Mouse (Mus musculus): Measurements from ENCODE around the gene Galnt17. TPM values are rescaled to one million over a fixed set of nuclear protein-coding genes. Genes with fewer than 3 reads are reported as not detected.

Gene Galnt17
- 4.7 and 5.4 TPM in 2 replicates for total RNA-seq (2021)
- long read RNA-seq, experiment 1, partial matches to known transcripts, result 0 of 1 reads
- long read RNA-seq, experiment 1, other reads (novel, unspliced or antisense), result 1 of 1 reads
- long read RNA-seq, experiment 2, result 0 reads

- no peak for DNase-seq
Measured at GRCm38 (mm10) chr5:131308397-131308796, at the start of gene Galnt17. Gene Galnt17, minus strand, starts transcription at chr5:131308497.

GRCm38 (mm10) chr5:131334536-131334935 is 26.2 kb upstream of the Galnt17 start:
- no peak for DNase-seq

GRCm38 (mm10) chr5:131321286-131321685 is 13.0 kb upstream of the Galnt17 start:
- DNase-seq, result no peak

- no peak for DNase-seq
Measured at GRCm38 (mm10) chr5:131319605-131320004, 11.3 kb upstream of the Galnt17 start.

- no peak for DNase-seq
Measured at GRCm38 (mm10) chr5:131319141-131319540, 10.8 kb upstream of the Galnt17 start.

- no peak for DNase-seq
Measured at GRCm38 (mm10) chr5:131315016-131315415, 6.7 kb upstream of the Galnt17 start.

- DNase-seq, result peak; percentile 90
Measured at GRCm38 (mm10) chr5:131307656-131308151, 593 bp downstream of the Galnt17 start.

GRCm38 (mm10) chr5:131306908-131307655 is 1.2 kb downstream of the Galnt17 start:
- DNase-seq, result peak; percentile 48

- peak; percentile 20 for DNase-seq
Measured at GRCm38 (mm10) chr5:131306321-131306907, 1.9 kb downstream of the Galnt17 start.

- no peak for DNase-seq
Measured at GRCm38 (mm10) chr5:131305223-131305622, 3.1 kb downstream of the Galnt17 start.

- DNase-seq, result no peak
Measured at GRCm38 (mm10) chr5:131301526-131301925, 6.8 kb downstream of the Galnt17 start.

GRCm38 (mm10) chr5:131293726-131294449 is 14.4 kb downstream of the Galnt17 start:
- no peak for DNase-seq

- peak; percentile 13 for DNase-seq
Measured at GRCm38 (mm10) chr5:131287091-131287490, 21.2 kb downstream of the Galnt17 start.

- DNase-seq, result no peak
Measured at GRCm38 (mm10) chr5:131286680-131287079, 21.6 kb downstream of the Galnt17 start.

GRCm38 (mm10) chr5:131280349-131280748 is 27.9 kb downstream of the Galnt17 start:
- no peak for DNase-seq

- no peak for DNase-seq
Measured at GRCm38 (mm10) chr5:131279286-131279685, 29.0 kb downstream of the Galnt17 start.

GRCm38 (mm10) chr5:131277227-131277626 is 31.1 kb downstream of the Galnt17 start:
- DNase-seq, result peak; percentile 19

- DNase-seq, result no peak
Measured at GRCm38 (mm10) chr5:131266291-131266690, 42.0 kb downstream of the Galnt17 start.

- DNase-seq, result no peak
Measured at GRCm38 (mm10) chr5:131264145-131264544, 44.2 kb downstream of the Galnt17 start.

- no peak for DNase-seq
Measured at GRCm38 (mm10) chr5:131250701-131251636, 57.3 kb downstream of the Galnt17 start.

- no peak for DNase-seq
Measured at GRCm38 (mm10) chr5:131248416-131248815, 59.9 kb downstream of the Galnt17 start.

GRCm38 (mm10) chr5:131246591-131246990 is 61.7 kb downstream of the Galnt17 start:
- no peak for DNase-seq
